Mouse (Mus musculus) heart, postnatal 0 days (tissue): ENCODE measurements around the gene Aldoart2. TPM values are rescaled to one million over a fixed set of nuclear protein-coding genes. Genes with fewer than 3 reads are reported as not detected.

Experiments used
- ATAC-seq: fragments of 200-750 bp; cut with Nextera tagmentation; 2 replicates; pipeline ENCODE4 v1.8.0; 2017; ENCODE audit warnings: low read depth, moderate number of reproducible peaks, moderate library complexity; ENCODE audit not compliant: insufficient read depth
- DNase-seq: peaks from one replicate; pipeline ENCODE4 v3.0.0-alpha.2; 2016; ENCODE audit warnings: low spot score
- H3K27ac ChIP-seq: fragments of 300-500 bp; sonication (generic); 2 replicates; pipeline ENCODE4 v1.5.1; 2014; ENCODE audit warnings: low read depth, mild to moderate bottlenecking
- H3K27me3 ChIP-seq: fragments of 300-500 bp; sonication (generic); 2 replicates; pipeline ENCODE4 v1.6.1; 2014; ENCODE audit warnings: low read length, mixed read lengths; ENCODE audit not compliant: control insufficient read depth, insufficient read depth
- H3K36me3 ChIP-seq: fragments of 300-500 bp; sonication (generic); replicated peaks from 2 replicates; pipeline ENCODE4 v1.6.1; 2014; ENCODE audit warnings: low read length, mixed read lengths; ENCODE audit not compliant: control insufficient read depth, insufficient read depth
- H3K4me1 ChIP-seq: fragments of 300-500 bp; sonication (generic); 2 replicates; pipeline ENCODE4 v1.6.1; 2014; ENCODE audit warnings: antibody characterized with exemption; ENCODE audit not compliant: control insufficient read depth, insufficient read depth
- H3K4me2 ChIP-seq: fragments of 300-500 bp; sonication (generic); 2 replicates; pipeline ENCODE4 v1.6.1; 2014; ENCODE audit warnings: low read depth, mild to moderate bottlenecking, low read length, moderate library complexity
- H3K4me3 ChIP-seq: fragments of 300-500 bp; sonication (generic); 2 replicates; pipeline ENCODE4 v1.5.1; 2014; ENCODE audit warnings: low read depth, low read length
- H3K9ac ChIP-seq: fragments of 300-500 bp; sonication (generic); replicated peaks from 2 replicates; pipeline ENCODE4 v1.6.1; 2014; ENCODE audit warnings: low read depth, low read length, mixed read lengths
- H3K9me3 ChIP-seq: fragments of 300-500 bp; sonication (generic); replicated peaks from 2 replicates; pipeline ENCODE4 v1.6.1; 2016; ENCODE audit warnings: low read length; ENCODE audit not compliant: control insufficient read depth
- CTCF ChIP-seq: IDR thresholded peaks from 2 replicates; pipeline ENCODE4 v1.5.1; 2016; ENCODE audit warnings: antibody characterized with exemption, control low read depth, low read depth
- EP300 ChIP-seq: IDR thresholded peaks from 2 replicates; pipeline ENCODE4 v1.6.1; 2016; ENCODE audit warnings: antibody characterized with exemption, low read depth
- WGBS: fragments of 180-500 bp; shearing (Covaris S2); extraction: QIAGEN DNeasy Blood & Tissue Kit; methylation state at CpG from one replicate; pipeline ENCODE4 v1.1.7; 2014; 5-methylcytosine and 5-hydroxymethylcytosine counted together
- polyA plus RNA-seq: library from polyadenylated mRNA; unstranded; fragments of >200 nt; fragmentation: Nextera tagmentation; extraction: Ambion mirVana; gene quantifications from 2 replicates; pipeline ENCODE4 v1.2.1, GENCODE M21; 2015
- total RNA-seq: library from RNA; depleted of rRNA; stranded (reverse); fragments of >200 nt; gene quantifications from 2 replicates; pipeline ENCODE4 v1.2.3, GENCODE M21; 2014; ENCODE audit warnings: low replicate concordance; rRNA removed

Aldoart2 gene
- total RNA-seq (not detected in 2 replicates), polyA plus RNA-seq (not detected in 2 replicates)

DNA sequence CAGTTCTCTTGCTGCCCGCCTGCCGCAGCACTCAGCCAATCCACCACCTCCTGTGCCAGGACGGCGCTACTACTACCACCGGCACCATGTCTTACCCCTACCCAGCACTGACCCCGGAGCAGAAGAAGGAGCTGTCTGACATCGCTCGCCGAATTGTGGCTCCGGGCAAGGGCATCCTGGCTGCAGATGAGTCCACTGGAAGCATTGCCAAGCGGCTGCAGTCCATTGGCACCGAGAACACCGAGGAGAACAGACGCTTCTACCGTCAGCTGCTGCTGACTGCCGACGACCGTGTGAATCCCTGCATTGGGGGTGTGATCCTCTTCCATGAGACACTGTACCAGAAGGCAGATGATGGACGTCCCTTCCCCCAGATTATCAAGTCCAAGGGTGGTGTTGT lies at the start of gene Aldoart2:
TSS of gene Aldoart2 (plus strand) at position 34 of the 400 bp plus-strand sequence.
- Histone ChIP-seq H3K27me3 (no peaks in the 10 kb centered on the region), H3K9ac (no peak within 1 kb of the TSS), H3K4me2 (no peak within 1 kb of the TSS), H3K9me3 (no peaks in the 10 kb centered on the region; the same call in 1 of the 2 replicates), H3K36me3 (no peaks in the 10 kb centered on the region), H3K27ac (no peak within 1 kb of the TSS), H3K4me3 (no peak within 1 kb of the TSS), H3K4me1 (no peaks in the 10 kb centered on the region)
- no peak for TF ChIP-seq EP300
- ATAC-seq (no peak), DNase-seq (no peak)
- 89% methylated on average over 19 of the region's 19 CpGs for WGBS

DNA sequence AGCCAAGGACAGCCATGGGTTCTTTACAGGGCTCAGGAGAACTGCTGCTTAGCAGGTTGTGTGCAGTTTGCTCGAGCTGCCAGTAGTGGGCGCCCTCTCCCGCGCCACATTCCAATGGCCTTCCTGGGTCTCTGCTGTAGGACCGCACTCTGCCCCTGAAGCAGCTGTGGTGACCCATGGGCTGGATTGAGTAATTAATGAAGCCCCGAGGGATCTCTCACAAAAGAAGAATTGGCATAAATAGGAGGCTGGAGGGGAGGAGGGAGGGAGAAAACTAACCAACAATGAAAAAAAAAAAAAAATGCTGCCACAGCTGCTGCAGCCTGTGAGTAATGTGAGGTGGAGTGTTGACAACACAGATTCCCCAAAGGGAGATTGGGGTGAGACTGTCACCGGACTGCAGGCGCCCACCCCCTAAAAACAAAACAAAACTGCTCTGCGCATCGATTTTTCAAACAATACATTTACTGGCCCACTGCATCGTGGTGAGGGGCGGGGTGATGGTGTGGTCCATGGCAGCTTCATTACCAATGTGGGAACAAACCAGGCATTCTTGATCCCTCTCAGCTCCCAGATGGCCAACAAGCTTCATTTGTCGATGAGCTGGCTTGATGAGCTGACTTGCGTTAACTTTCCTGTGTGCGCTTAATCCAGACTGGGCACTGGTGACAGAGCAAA lies 46.8 kb upstream of the Aldoart2 start:
- ATAC-seq (peak; percentile 27; the same call in 1 of the 2 replicates), DNase-seq (no peak)
- no peak overlapping the region for H3K4me2 ChIP-seq
- H3K9ac ChIP-seq: no peak overlapping the region
- H3K9me3 ChIP-seq: no peaks in the 10 kb centered on the region
- H3K4me1 ChIP-seq: no peaks in the 10 kb centered on the region
- no peaks in the 10 kb centered on the region for H3K36me3 ChIP-seq
- H3K27me3 ChIP-seq: 0 out of 2 replicates have a peak, but pooled peaks cover 3% of the 10 kb centered on the region
- TF ChIP-seq CTCF (peak; percentile 48), EP300 (no peak)
- WGBS: 44% methylated on average over 15 of the region's 15 CpGs
- H3K27ac ChIP-seq: no peak overlapping the region
- no peak overlapping the region for H3K4me3 ChIP-seq

DNA sequence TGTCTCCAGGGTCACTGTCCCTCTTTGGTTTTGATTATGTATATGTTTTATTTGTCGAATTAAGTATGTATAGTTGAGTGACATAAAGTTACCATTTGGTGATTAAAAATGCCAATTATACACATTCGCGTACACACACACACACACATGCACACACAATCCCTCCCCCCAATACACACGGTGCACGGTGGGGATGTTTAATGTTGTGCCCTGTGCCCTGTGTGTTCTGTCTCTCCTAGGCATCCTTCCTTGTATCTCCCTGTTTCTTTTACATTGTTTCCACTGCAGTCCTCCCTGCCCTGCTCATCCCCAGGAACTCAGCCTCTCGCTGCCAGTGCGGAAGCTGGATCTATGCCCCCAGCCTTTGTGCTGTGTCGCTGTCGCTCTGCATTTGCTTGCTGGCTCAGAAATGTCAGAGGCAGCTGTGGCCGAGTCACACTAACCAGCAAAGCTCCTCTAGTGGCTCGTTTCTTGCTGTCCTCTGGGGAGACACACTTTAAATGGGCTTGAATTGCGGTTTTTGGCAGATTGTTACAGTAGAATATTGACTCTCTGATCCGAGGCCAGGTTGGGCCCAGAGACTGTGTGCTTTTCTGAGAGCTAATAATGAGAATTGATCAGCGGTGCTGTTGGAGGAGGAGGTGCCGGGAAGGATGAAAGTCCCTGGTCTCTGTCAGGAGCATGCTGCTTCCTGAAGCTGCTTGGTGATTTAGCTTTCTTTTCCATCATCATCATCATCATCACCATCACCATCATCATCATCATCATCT lies 37.9 kb upstream of the Aldoart2 start:
- WGBS: 62% methylated on average over 15 of the region's 15 CpGs

DNA sequence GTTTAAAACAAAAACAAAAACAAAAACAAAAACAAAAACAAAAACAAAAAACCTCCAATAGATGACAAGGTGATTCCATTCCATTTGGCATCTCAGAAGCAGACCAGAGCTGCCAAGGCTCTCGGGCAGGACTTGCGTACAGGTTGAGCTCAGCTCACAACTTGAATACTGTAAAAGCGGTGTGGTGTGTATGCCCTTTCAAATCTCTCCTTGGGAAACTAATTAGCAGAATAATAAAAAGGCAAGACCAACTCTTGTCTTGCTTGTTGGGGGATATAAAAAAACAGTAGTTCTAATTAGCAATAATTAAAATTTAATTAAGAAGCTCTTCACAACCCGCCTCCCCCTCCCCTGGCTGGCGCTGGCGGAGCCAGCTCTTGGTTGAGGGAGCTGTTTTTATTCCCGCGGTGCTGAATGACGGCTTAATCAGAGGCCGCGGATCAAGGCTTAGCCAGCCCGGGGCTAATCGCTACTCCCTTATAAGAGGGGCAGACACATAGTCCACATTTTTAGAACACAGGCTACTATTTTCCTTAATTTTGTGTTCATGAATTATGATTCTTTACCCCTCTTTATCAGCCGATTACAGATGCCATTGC lies 28.4 kb upstream of the Aldoart2 start:
- Histone ChIP-seq H3K27me3 (peaks cover 22% of the 10 kb centered on the region), H3K36me3 (no peaks in the 10 kb centered on the region), H3K4me3 (no peak overlapping the region), H3K27ac (no peak overlapping the region), H3K9me3 (no peaks in the 10 kb centered on the region), H3K9ac (no peak overlapping the region), H3K4me1 (no peaks in the 10 kb centered on the region), H3K4me2 (no peak overlapping the region)
- ATAC-seq (no peak), DNase-seq (no peak)
- no peak for TF ChIP-seq CTCF
- TF ChIP-seq EP300: no peak
- 7% methylated on average over 14 of the region's 14 CpGs for WGBS

More for the DNA sequence above, 37.9 kb upstream of the Aldoart2 start:
- H3K27me3 ChIP-seq: no peaks in the 10 kb centered on the region
- H3K4me2 ChIP-seq: no peak overlapping the region
- H3K4me1 ChIP-seq: no peaks in the 10 kb centered on the region
- no peak overlapping the region for H3K9ac ChIP-seq
- no peak overlapping the region for H3K4me3 ChIP-seq
- H3K27ac ChIP-seq: no peak overlapping the region
- TF ChIP-seq EP300 (no peak), CTCF (no peak)
- no peaks in the 10 kb centered on the region for H3K36me3 ChIP-seq
- no peak for ATAC-seq
- no peaks in the 10 kb centered on the region for H3K9me3 ChIP-seq
- DNase-seq: no peak

DNA sequence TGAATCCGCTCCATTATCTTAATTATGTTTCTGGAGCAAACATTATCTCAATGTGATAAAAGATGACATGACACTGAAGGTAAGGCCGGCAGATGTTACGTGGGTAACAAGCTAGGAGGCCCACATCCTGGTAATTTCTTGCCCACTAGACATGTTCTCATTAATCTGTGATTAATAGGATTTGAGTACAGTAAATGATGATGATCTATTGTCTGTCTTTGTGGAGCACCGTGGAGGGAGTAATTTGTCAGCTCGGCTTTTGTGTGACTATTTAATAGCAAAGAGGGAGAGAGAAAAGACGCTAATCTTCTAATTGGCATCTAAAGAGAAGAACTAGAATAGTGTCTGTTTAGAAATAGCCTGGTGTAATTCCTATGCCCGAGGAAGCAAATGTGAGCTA lies 27.3 kb upstream of the Aldoart2 start:
- no peak overlapping the region for H3K9ac ChIP-seq
- H3K27me3 ChIP-seq: peaks cover 22% of the 10 kb centered on the region
- no peaks in the 10 kb centered on the region for H3K4me1 ChIP-seq
- H3K4me2 ChIP-seq: no peak overlapping the region
- H3K9me3 ChIP-seq: no peaks in the 10 kb centered on the region
- H3K36me3 ChIP-seq: no peaks in the 10 kb centered on the region
- 67% methylated on average over 7 of the region's 7 CpGs for WGBS
- ATAC-seq (no peak), DNase-seq (no peak)
- H3K4me3 ChIP-seq: no peak overlapping the region
- TF ChIP-seq CTCF: no peak
- TF ChIP-seq EP300: no peak
- H3K27ac ChIP-seq: no peak overlapping the region
